Mouse (Mus musculus) embryo, embryonic 10.5 days (tissue): ENCODE results near the gene Casz1.

ENCODE experiments used
- DNase-seq: peaks from one replicate; pipeline ENCODE4 v3.0.0-alpha.2; 2015; ENCODE audit warnings: low spot score

The Casz1 gene

GRCm38 (mm10) chr4:148846203-148846602 is 42.0 kb downstream of the Casz1 start:
- no peak for DNase-seq

GRCm38 (mm10) chr4:148846724-148847123 is 42.5 kb downstream of the Casz1 start:
- no peak for DNase-seq

GRCm38 (mm10) chr4:148847636-148848035 is 43.4 kb downstream of the Casz1 start:
- no peak for DNase-seq

GRCm38 (mm10) chr4:148849437-148849836 is 45.2 kb downstream of the Casz1 start:
- no peak for DNase-seq

GRCm38 (mm10) chr4:148853057-148853456 is 48.8 kb downstream of the Casz1 start:
- DNase-seq: no peak

- no peak for DNase-seq
These were observed 49.9 kb downstream of the Casz1 start for GRCm38 (mm10) chr4:148854093-148854492.

- no peak for DNase-seq
These were observed 51.3 kb downstream of the Casz1 start for GRCm38 (mm10) chr4:148855527-148855926.

GRCm38 (mm10) chr4:148856216-148856615 is 52.0 kb downstream of the Casz1 start:
- no peak for DNase-seq

- no peak for DNase-seq
These were observed 53.3 kb downstream of the Casz1 start for GRCm38 (mm10) chr4:148857398-148858084.

GRCm38 (mm10) chr4:148858194-148858593 is 54.0 kb downstream of the Casz1 start:
- no peak for DNase-seq

GRCm38 (mm10) chr4:148859415-148859814 is 55.2 kb downstream of the Casz1 start:
- DNase-seq: no peak

- DNase-seq: peak; percentile 82
These were observed 55.8 kb downstream of the Casz1 start for GRCm38 (mm10) chr4:148859906-148860491.

GRCm38 (mm10) chr4:148860636-148861035 is 56.4 kb downstream of the Casz1 start:
- no peak for DNase-seq

GRCm38 (mm10) chr4:148866812-148867470 is 62.7 kb downstream of the Casz1 start:
- DNase-seq: peak; percentile 88

GRCm38 (mm10) chr4:148867721-148868397 is 63.6 kb downstream of the Casz1 start:
- DNase-seq: no peak

GRCm38 (mm10) chr4:148869566-148869965 is 65.3 kb downstream of the Casz1 start:
- DNase-seq: no peak

- DNase-seq: no peak
These were observed 66.3 kb downstream of the Casz1 start for GRCm38 (mm10) chr4:148870496-148870895.

- peak; percentile 88 for DNase-seq
These were observed 67.6 kb downstream of the Casz1 start for GRCm38 (mm10) chr4:148871751-148872334.

- DNase-seq: no peak
These were observed 68.1 kb downstream of the Casz1 start for GRCm38 (mm10) chr4:148872372-148872771.

- DNase-seq: no peak
These were observed 68.6 kb downstream of the Casz1 start for GRCm38 (mm10) chr4:148872783-148873182.

GRCm38 (mm10) chr4:148876166-148876565 is 71.9 kb downstream of the Casz1 start:
- no peak for DNase-seq

GRCm38 (mm10) chr4:148876867-148877266 is 72.6 kb downstream of the Casz1 start:
- no peak for DNase-seq
